Mouse (Mus musculus) intestine, embryonic 14.5 days (tissue): ENCODE data around the gene Sema6d. TPM values are rescaled to one million over a fixed set of nuclear protein-coding genes. Genes with fewer than 3 reads are reported as not detected.

Experiments used
- ATAC-seq: fragments of 200-750 bp; cut with Nextera tagmentation; replicated peaks from 2 replicates; pipeline ENCODE4 v1.8.0; 2017; ENCODE audit warnings: low read depth, moderate number of reproducible peaks, moderate TSS enrichment, moderate library complexity; ENCODE audit not compliant: low FRiP score, low TSS enrichment
- DNase-seq: peaks from one replicate; pipeline ENCODE4 v3.0.0-alpha.2; 2018; ENCODE audit warnings: low spot score
- H3K27ac ChIP-seq: fragments of 300-500 bp; sonication (generic); 2 replicates; pipeline ENCODE4 v1.5.1; 2014; ENCODE audit warnings: low read depth, mild to moderate bottlenecking, control low read depth
- H3K27me3 ChIP-seq: fragments of 300-500 bp; sonication (generic); replicated peaks from 2 replicates; pipeline ENCODE4 v1.6.1; 2014; ENCODE audit warnings: low read length, control low read depth; ENCODE audit not compliant: control insufficient read depth, insufficient read depth
- H3K36me3 ChIP-seq: fragments of 300-500 bp; sonication (generic); 2 replicates; pipeline ENCODE4 v1.6.1; 2014; ENCODE audit warnings: low read length, control low read depth; ENCODE audit not compliant: control insufficient read depth, insufficient read depth
- H3K4me1 ChIP-seq: fragments of 300-500 bp; sonication (generic); replicated peaks from 2 replicates; pipeline ENCODE4 v1.6.1; 2014; ENCODE audit warnings: low read length, control low read depth, mixed read lengths; ENCODE audit not compliant: control insufficient read depth, insufficient read depth
- H3K4me2 ChIP-seq: fragments of 300-500 bp; sonication (generic); 2 replicates; pipeline ENCODE4 v1.6.1; 2014; ENCODE audit warnings: low read length
- H3K4me3 ChIP-seq: fragments of 300-500 bp; sonication (generic); 2 replicates; pipeline ENCODE4 v1.5.1; 2014; ENCODE audit warnings: low read depth, low read length, control low read depth, mixed read lengths
- H3K9ac ChIP-seq: fragments of 300-500 bp; sonication (generic); 2 replicates; pipeline ENCODE4 v1.6.1; 2014; ENCODE audit warnings: mild to moderate bottlenecking, low read length
- H3K9me3 ChIP-seq: fragments of 300-500 bp; sonication (generic); 2 replicates; pipeline ENCODE4 v1.6.1; 2016; ENCODE audit warnings: low read length, control low read depth; ENCODE audit not compliant: control insufficient read depth
- WGBS: fragments of 180-500 bp; shearing (Covaris S2); extraction: QIAGEN DNeasy Blood & Tissue Kit; methylation state at CpG from one replicate; pipeline ENCODE4 v1.1.7; 2014; 5-methylcytosine and 5-hydroxymethylcytosine counted together
- polyA plus RNA-seq: library from polyadenylated mRNA; unstranded; fragments of >200 nt; fragmentation: Nextera tagmentation; extraction: Ambion mirVana; gene quantifications from 2 replicates; pipeline ENCODE4 v1.2.1, GENCODE M21; 2014

Gene Sema6d
- polyA plus RNA-seq, 1 experiment from 2014 or later = 17.7 TPM

DNA sequence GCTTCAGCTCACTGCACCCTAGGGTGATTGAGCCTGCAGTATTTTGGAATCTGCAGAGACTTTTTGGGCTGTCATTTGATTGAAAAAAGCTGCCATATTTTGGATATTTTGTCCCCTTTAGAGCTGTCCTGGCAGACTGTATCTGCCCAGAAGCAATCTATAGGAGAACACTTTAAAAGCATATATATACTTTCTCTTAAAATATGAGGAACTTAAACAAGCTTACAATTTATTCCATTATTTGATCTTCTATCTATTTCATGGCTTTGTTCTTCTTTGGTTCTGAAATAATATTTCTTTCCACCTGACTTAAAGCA, 11.4 kb downstream of the Sema6d start:
- DNase-seq (no peak), ATAC-seq (no peak)
- H3K36me3 ChIP-seq = no peaks in the 10 kb centered on the region
- no peaks in the 10 kb centered on the region for H3K9me3 ChIP-seq
- H3K4me2 ChIP-seq = no peak overlapping the region
- H3K27ac ChIP-seq = no peak overlapping the region
- no peak overlapping the region for H3K9ac ChIP-seq
- H3K4me3 ChIP-seq = no peak overlapping the region
- no peaks in the 10 kb centered on the region for H3K27me3 ChIP-seq
- H3K4me1 ChIP-seq = peaks cover 6% of the 10 kb centered on the region

DNA sequence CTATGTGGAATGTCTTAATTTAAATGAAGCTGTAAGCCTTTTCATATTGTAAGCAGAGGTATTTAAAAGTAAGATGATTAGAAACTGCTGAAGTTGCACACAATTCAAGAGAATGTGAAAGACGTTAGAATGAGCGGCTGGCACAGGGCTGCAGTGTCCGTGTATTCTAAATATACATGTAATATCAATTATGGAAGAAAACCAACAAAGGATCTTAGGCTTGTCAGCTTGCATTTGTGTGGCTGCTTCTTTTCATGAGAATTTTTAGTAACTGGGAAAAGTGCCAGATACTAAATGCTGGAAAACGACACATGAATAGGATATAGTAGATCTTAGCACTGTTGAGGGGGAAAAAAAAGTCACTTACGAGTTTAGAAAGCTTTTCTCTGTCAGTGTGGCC, 11.8 kb downstream of the Sema6d start:
- Histone ChIP-seq H3K27ac (peak overlapping the region; percentile 23; the same call in 1 of the 2 replicates), H3K9me3 (no peaks in the 10 kb centered on the region), H3K36me3 (no peaks in the 10 kb centered on the region), H3K4me2 (0 out of 2 replicates have a peak overlapping the region, but pooled peaks have one; percentile 5), H3K27me3 (no peaks in the 10 kb centered on the region), H3K9ac (no peak overlapping the region), H3K4me3 (no peak overlapping the region), H3K4me1 (peaks cover 6% of the 10 kb centered on the region)
- DNase-seq (no peak), ATAC-seq (no peak)
- 29% methylated on average over 5 of the region's 5 CpGs for WGBS

DNA sequence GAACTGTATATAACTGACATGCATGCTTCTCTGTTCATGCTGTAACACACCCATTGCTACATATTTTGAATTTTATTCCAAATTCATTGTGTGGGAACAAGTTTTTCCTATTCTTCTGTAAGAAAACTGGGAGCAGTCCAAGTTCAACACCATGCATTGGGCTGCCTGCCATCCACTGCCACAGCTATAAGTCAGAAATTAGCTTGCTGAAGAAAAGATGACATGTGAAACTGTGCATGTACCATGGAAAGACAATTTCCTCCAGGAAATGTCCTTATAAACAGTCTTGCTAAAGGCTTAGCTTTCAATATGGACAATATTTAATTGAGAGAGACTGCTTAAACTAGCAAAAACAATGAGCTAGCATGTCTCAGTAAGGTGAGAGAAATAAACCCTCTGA, 13.5 kb downstream of the Sema6d start:
- H3K27me3 ChIP-seq = no peaks in the 10 kb centered on the region
- no peaks in the 10 kb centered on the region for H3K36me3 ChIP-seq
- no peak overlapping the region for H3K4me3 ChIP-seq
- no peak overlapping the region for H3K9ac ChIP-seq
- peaks cover 6% of the 10 kb centered on the region for H3K4me1 ChIP-seq
- no peak overlapping the region for H3K4me2 ChIP-seq
- no peaks in the 10 kb centered on the region for H3K9me3 ChIP-seq
- ATAC-seq (no peak), DNase-seq (no peak)
- H3K27ac ChIP-seq = no peak overlapping the region

- Histone ChIP-seq H3K4me3 (no peak overlapping the region), H3K27ac (no peak overlapping the region), H3K9me3 (no peaks in the 10 kb centered on the region), H3K9ac (no peak overlapping the region), H3K27me3 (no peaks in the 10 kb centered on the region), H3K4me2 (0 out of 2 replicates have a peak overlapping the region, but pooled peaks have one; percentile 12), H3K4me1 (0 out of 2 replicates have a peak, but pooled peaks cover 6% of the 10 kb centered on the region), H3K36me3 (no peaks in the 10 kb centered on the region)
- ATAC-seq (no peak), DNase-seq (no peak)
- 24% methylated on average over 11 of the region's 11 CpGs for WGBS
These were observed 28.9 kb downstream of the Sema6d start for GRCm38 (mm10) chr2:124118469-124119243.

- Histone ChIP-seq H3K36me3 (no peaks in the 10 kb centered on the region), H3K4me3 (no peak overlapping the region), H3K4me1 (0 out of 2 replicates have a peak, but pooled peaks cover 6% of the 10 kb centered on the region), H3K4me2 (no peak overlapping the region), H3K27me3 (no peaks in the 10 kb centered on the region), H3K9me3 (no peaks in the 10 kb centered on the region), H3K27ac (no peak overlapping the region), H3K9ac (no peak overlapping the region)
- no peak for DNase-seq
- 85% methylated on average over 1 of the region's 1 CpGs for WGBS
- ATAC-seq = no peak
These were observed 30.6 kb downstream of the Sema6d start for GRCm38 (mm10) chr2:124120355-124120754.

GRCm38 (mm10) chr2:124121539-124121938, 31.8 kb downstream of the Sema6d start:
- H3K27me3 ChIP-seq = no peaks in the 10 kb centered on the region
- no peak overlapping the region for H3K4me2 ChIP-seq
- 64% methylated on average over 2 of the region's 2 CpGs for WGBS
- H3K27ac ChIP-seq = no peak overlapping the region
- DNase-seq = no peak
- no peak for ATAC-seq
- no peaks in the 10 kb centered on the region for H3K36me3 ChIP-seq
- H3K9me3 ChIP-seq = no peaks in the 10 kb centered on the region
- no peak overlapping the region for H3K9ac ChIP-seq
- H3K4me1 ChIP-seq = 0 out of 2 replicates have a peak, but pooled peaks cover 6% of the 10 kb centered on the region
- H3K4me3 ChIP-seq = no peak overlapping the region

DNA sequence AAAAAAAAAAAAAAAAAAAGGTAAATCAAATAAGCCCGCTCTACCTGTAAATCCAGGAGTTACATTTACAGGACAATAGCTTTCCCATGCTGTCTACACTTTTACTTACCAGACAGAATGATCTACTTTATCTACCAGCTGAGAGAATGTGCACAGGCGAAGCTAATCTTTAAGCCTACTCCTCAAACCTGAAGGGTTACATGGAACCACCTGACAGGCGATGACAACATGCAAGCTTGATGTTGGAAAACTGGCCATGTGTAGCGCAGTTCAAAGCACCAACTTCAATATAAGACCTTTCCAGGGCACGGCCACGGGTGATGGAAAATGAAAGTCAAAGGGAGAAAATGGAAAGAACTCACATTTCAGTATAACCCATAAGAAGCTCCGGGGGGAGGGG, 35.7 kb downstream of the Sema6d start:
- ATAC-seq (no peak), DNase-seq (no peak)
- WGBS = 88% methylated on average over 7 of the region's 7 CpGs
- no peak overlapping the region for H3K4me3 ChIP-seq
- H3K9ac ChIP-seq = no peak overlapping the region
- H3K4me2 ChIP-seq = no peak overlapping the region
- H3K4me1 ChIP-seq = no peaks in the 10 kb centered on the region
- no peak overlapping the region for H3K27ac ChIP-seq
- H3K36me3 ChIP-seq = no peaks in the 10 kb centered on the region
- no peaks in the 10 kb centered on the region for H3K27me3 ChIP-seq
- H3K9me3 ChIP-seq = no peaks in the 10 kb centered on the region

GRCm38 (mm10) chr2:124126853-124127252, 37.1 kb downstream of the Sema6d start:
- WGBS = 39% methylated on average over 3 of the region's 3 CpGs
- Histone ChIP-seq H3K27ac (no peak overlapping the region), H3K4me1 (no peaks in the 10 kb centered on the region), H3K27me3 (no peaks in the 10 kb centered on the region), H3K9ac (no peak overlapping the region), H3K4me3 (no peak overlapping the region), H3K9me3 (no peaks in the 10 kb centered on the region), H3K4me2 (no peak overlapping the region), H3K36me3 (no peaks in the 10 kb centered on the region)
- ATAC-seq (no peak), DNase-seq (no peak)

DNA sequence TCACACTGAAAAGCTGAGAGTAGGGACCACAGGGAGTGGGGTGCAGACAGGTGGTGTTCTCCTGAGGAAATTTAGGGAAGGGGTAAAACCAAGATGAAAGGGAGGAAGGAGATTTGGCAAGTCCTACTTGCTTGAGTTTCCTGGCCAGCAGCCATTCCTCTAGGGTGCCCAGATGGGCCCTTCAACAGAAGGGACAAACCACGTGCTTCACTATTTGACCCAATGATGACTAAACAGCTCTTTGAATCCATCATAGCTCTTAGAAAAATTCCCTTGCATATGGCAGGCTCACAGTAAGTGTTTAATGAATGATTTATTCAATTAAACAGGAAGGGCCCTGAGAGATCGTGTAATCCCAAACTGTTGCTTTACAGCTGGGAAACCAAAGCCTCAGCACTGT, 41.1 kb downstream of the Sema6d start:
- H3K4me2 ChIP-seq = no peak overlapping the region
- H3K27me3 ChIP-seq = no peaks in the 10 kb centered on the region
- no peak overlapping the region for H3K9ac ChIP-seq
- H3K27ac ChIP-seq = no peak overlapping the region
- 54% methylated on average over 2 of the region's 2 CpGs for WGBS
- H3K9me3 ChIP-seq = no peaks in the 10 kb centered on the region
- no peak overlapping the region for H3K4me3 ChIP-seq
- ATAC-seq (no peak), DNase-seq (no peak)
- no peaks in the 10 kb centered on the region for H3K36me3 ChIP-seq
- H3K4me1 ChIP-seq = no peaks in the 10 kb centered on the region
